Mouse (Mus musculus) midbrain, embryonic 16.5 days (tissue): ENCODE measurements around the gene Cox6a2. TPM values are rescaled to one million over a fixed set of nuclear protein-coding genes. Genes with fewer than 3 reads are reported as not detected.

Experiments
- ATAC-seq: fragments of 200-750 bp; cut with Nextera tagmentation; 2 replicates; pipeline ENCODE4 v1.8.0; 2017; ENCODE audit warnings: moderate TSS enrichment
- H3K27ac ChIP-seq: fragments of 300-500 bp; sonication (generic); 2 replicates; pipeline ENCODE4 v1.5.1; 2014; ENCODE audit warnings: mild to moderate bottlenecking, low read length, mixed read lengths
- H3K27me3 ChIP-seq: fragments of 300-500 bp; sonication (generic); 2 replicates; pipeline ENCODE4 v1.6.1; 2014; ENCODE audit warnings: low read depth, low read length, mixed read lengths; ENCODE audit not compliant: control insufficient read depth, insufficient read depth
- H3K36me3 ChIP-seq: fragments of 300-500 bp; sonication (generic); 2 replicates; pipeline ENCODE4 v1.6.1; 2014; ENCODE audit warnings: mild to moderate bottlenecking, low read length, moderate library complexity, mixed read lengths; ENCODE audit not compliant: control insufficient read depth, insufficient read depth
- H3K4me1 ChIP-seq: fragments of 300-500 bp; sonication (generic); 2 replicates; pipeline ENCODE4 v1.6.1; 2014; ENCODE audit warnings: mild to moderate bottlenecking, low read length, mixed read lengths; ENCODE audit not compliant: control insufficient read depth, insufficient read depth
- H3K4me2 ChIP-seq: fragments of 300-500 bp; sonication (generic); 2 replicates; pipeline ENCODE4 v1.6.1; 2014; ENCODE audit warnings: mild to moderate bottlenecking, low read length, mixed read lengths
- H3K4me3 ChIP-seq: fragments of 300-500 bp; sonication (generic); 2 replicates; pipeline ENCODE4 v1.5.1; 2014; ENCODE audit warnings: low read depth, mild to moderate bottlenecking, low read length, moderate library complexity, mixed read lengths
- H3K9ac ChIP-seq: fragments of 300-500 bp; sonication (generic); 2 replicates; pipeline ENCODE4 v1.6.1; 2014; ENCODE audit warnings: low read depth, low read length, mixed read lengths
- H3K9me3 ChIP-seq: fragments of 300-500 bp; sonication (generic); replicated peaks from 2 replicates; pipeline ENCODE4 v1.6.1; 2014; ENCODE audit warnings: mild to moderate bottlenecking, low read length, mixed read lengths; ENCODE audit not compliant: control insufficient read depth, poor library complexity, severe bottlenecking
- WGBS: fragments of 180-500 bp; shearing (Covaris S2); extraction: QIAGEN DNeasy Blood & Tissue Kit; methylation state at CpG from one replicate; pipeline ENCODE4 v1.1.7; 2014; 5-methylcytosine and 5-hydroxymethylcytosine counted together
- polyA plus RNA-seq: library from polyadenylated mRNA; unstranded; fragments of >200 nt; fragmentation: Nextera tagmentation; extraction: Ambion mirVana; gene quantifications from 2 replicates; pipeline ENCODE4 v1.2.1, GENCODE M21; 2015

Cox6a2 gene
- polyA plus RNA-seq, 1 experiment from 2014 or later = 0.38 TPM

- no peak overlapping the region for H3K4me2 ChIP-seq
- H3K4me3 ChIP-seq = no peak overlapping the region
- no peaks in the 10 kb centered on the region for H3K4me1 ChIP-seq
- H3K9ac ChIP-seq = no peak overlapping the region
- H3K27ac ChIP-seq = no peak overlapping the region
- H3K9me3 ChIP-seq = no peaks in the 10 kb centered on the region
- 6% methylated on average over 4 of the region's 4 CpGs for WGBS
- no peaks in the 10 kb centered on the region for H3K36me3 ChIP-seq
- no peaks in the 10 kb centered on the region for H3K27me3 ChIP-seq
- ATAC-seq = no peak
Measured at GRCm38 (mm10) chr7:128208187-128208586, 2.0 kb upstream of the Cox6a2 start.

- no peak overlapping the region for H3K4me2 ChIP-seq
- no peak overlapping the region for H3K9ac ChIP-seq
- 85% methylated on average over 18 of the region's 18 CpGs for WGBS
- H3K4me3 ChIP-seq = no peak overlapping the region
- H3K27me3 ChIP-seq = no peaks in the 10 kb centered on the region
- H3K9me3 ChIP-seq = no peaks in the 10 kb centered on the region
- no peak overlapping the region for H3K27ac ChIP-seq
- no peaks in the 10 kb centered on the region for H3K36me3 ChIP-seq
- no peak for ATAC-seq
- no peaks in the 10 kb centered on the region for H3K4me1 ChIP-seq
Measured at GRCm38 (mm10) chr7:128205695-128206094, 492 bp downstream of the Cox6a2 start.

- no peak overlapping the region for H3K4me2 ChIP-seq
- H3K9ac ChIP-seq = no peak overlapping the region
- 92% methylated on average over 8 of the region's 8 CpGs for WGBS
- H3K27me3 ChIP-seq = no peaks in the 10 kb centered on the region
- no peak overlapping the region for H3K4me3 ChIP-seq
- H3K27ac ChIP-seq = no peak overlapping the region
- no peaks in the 10 kb centered on the region for H3K36me3 ChIP-seq
- H3K4me1 ChIP-seq = no peaks in the 10 kb centered on the region
- ATAC-seq = no peak
- H3K9me3 ChIP-seq = no peaks in the 10 kb centered on the region
Measured at GRCm38 (mm10) chr7:128204179-128204578, 2.0 kb downstream of the Cox6a2 start.

- Histone ChIP-seq H3K27ac (no peak overlapping the region), H3K27me3 (no peaks in the 10 kb centered on the region), H3K36me3 (no peaks in the 10 kb centered on the region), H3K9me3 (no peaks in the 10 kb centered on the region), H3K4me3 (no peak overlapping the region), H3K9ac (no peak overlapping the region), H3K4me1 (no peaks in the 10 kb centered on the region), H3K4me2 (no peak overlapping the region)
- WGBS = 79% methylated on average over 9 of the region's 9 CpGs
- ATAC-seq = no peak
Measured at GRCm38 (mm10) chr7:128203071-128203470, 3.1 kb downstream of the Cox6a2 start.

GRCm38 (mm10) chr7:128201607-128202006 is 4.6 kb downstream of the Cox6a2 start:
- no peak overlapping the region for H3K4me3 ChIP-seq
- H3K9me3 ChIP-seq = no peaks in the 10 kb centered on the region
- no peak overlapping the region for H3K4me2 ChIP-seq
- no peak overlapping the region for H3K9ac ChIP-seq
- no peaks in the 10 kb centered on the region for H3K36me3 ChIP-seq
- H3K27me3 ChIP-seq = no peaks in the 10 kb centered on the region
- no peak overlapping the region for H3K27ac ChIP-seq
- 88% methylated on average over 9 of the region's 9 CpGs for WGBS
- ATAC-seq = no peak
- no peaks in the 10 kb centered on the region for H3K4me1 ChIP-seq

GRCm38 (mm10) chr7:128181691-128182090 is 24.5 kb downstream of the Cox6a2 start:
- Histone ChIP-seq H3K4me3 (no peak overlapping the region), H3K36me3 (no peaks in the 10 kb centered on the region), H3K27ac (no peak overlapping the region), H3K4me1 (no peaks in the 10 kb centered on the region), H3K9ac (no peak overlapping the region), H3K9me3 (no peaks in the 10 kb centered on the region), H3K4me2 (no peak overlapping the region), H3K27me3 (no peaks in the 10 kb centered on the region)
- whole genome bisulfite sequencing = 93% methylated on average over 10 of the region's 10 CpGs
- ATAC-seq = no peak

- no peak overlapping the region for H3K4me2 ChIP-seq
- WGBS = 72% methylated on average over 6 of the region's 6 CpGs
- no peaks in the 10 kb centered on the region for H3K4me1 ChIP-seq
- no peak overlapping the region for H3K4me3 ChIP-seq
- H3K36me3 ChIP-seq = no peaks in the 10 kb centered on the region
- H3K27me3 ChIP-seq = no peaks in the 10 kb centered on the region
- H3K9me3 ChIP-seq = no peaks in the 10 kb centered on the region
- H3K9ac ChIP-seq = no peak overlapping the region
- no peak overlapping the region for H3K27ac ChIP-seq
- ATAC-seq = no peak
Measured at GRCm38 (mm10) chr7:128180546-128180945, 25.6 kb downstream of the Cox6a2 start.

GRCm38 (mm10) chr7:128180126-128180525 is 26.1 kb downstream of the Cox6a2 start:
- WGBS = 78% methylated on average over 7 of the region's 7 CpGs
- Histone ChIP-seq H3K4me1 (no peaks in the 10 kb centered on the region), H3K4me2 (no peak overlapping the region), H3K9ac (no peak overlapping the region), H3K4me3 (no peak overlapping the region), H3K27ac (no peak overlapping the region), H3K9me3 (no peaks in the 10 kb centered on the region), H3K36me3 (no peaks in the 10 kb centered on the region), H3K27me3 (no peaks in the 10 kb centered on the region)
- ATAC-seq = no peak

GRCm38 (mm10) chr7:128178385-128178784 is 27.8 kb downstream of the Cox6a2 start:
- Histone ChIP-seq H3K9me3 (no peaks in the 10 kb centered on the region), H3K9ac (no peak overlapping the region), H3K4me3 (no peak overlapping the region), H3K4me1 (no peaks in the 10 kb centered on the region), H3K4me2 (no peak overlapping the region), H3K27ac (no peak overlapping the region), H3K36me3 (no peaks in the 10 kb centered on the region), H3K27me3 (no peaks in the 10 kb centered on the region)
- ATAC-seq = no peak
- 82% methylated on average over 2 of the region's 2 CpGs for WGBS

GRCm38 (mm10) chr7:128169996-128170395 is 36.2 kb downstream of the Cox6a2 start:
- Histone ChIP-seq H3K4me1 (no peaks in the 10 kb centered on the region), H3K9me3 (no peaks in the 10 kb centered on the region), H3K36me3 (no peaks in the 10 kb centered on the region), H3K27ac (no peak overlapping the region), H3K27me3 (no peaks in the 10 kb centered on the region), H3K4me2 (no peak overlapping the region), H3K9ac (no peak overlapping the region), H3K4me3 (no peak overlapping the region)
- WGBS = 71% methylated on average over 3 of the region's 3 CpGs
- no peak for ATAC-seq
